Mouse (Mus musculus): Measurements from ENCODE around the gene Rtkn2.
A peak's percentile ranks its signal among the peaks of the same experiment; 100 is the strongest.

Gene Rtkn2

DNA sequence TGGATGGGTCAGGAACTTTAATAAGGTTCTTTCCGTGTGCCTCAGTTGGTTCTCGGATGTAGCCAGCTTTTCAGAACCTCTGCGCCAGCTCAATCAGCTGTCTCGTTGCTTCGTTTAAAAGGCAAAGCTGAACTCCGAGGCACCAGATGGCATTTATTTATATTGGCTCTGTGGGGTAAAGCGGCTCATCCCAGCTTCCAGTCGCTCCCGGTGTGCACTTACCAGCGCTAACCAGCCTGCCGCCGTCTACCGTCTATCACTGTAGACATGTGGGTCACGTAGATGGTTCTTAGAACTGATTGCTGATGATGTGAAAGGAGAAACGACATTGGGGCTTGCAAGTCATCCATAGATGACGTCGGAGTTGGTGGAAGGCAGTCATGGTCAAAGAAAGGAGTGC lies 5.7 kb downstream of the Rtkn2 start:
- no peak for ATAC-seq (ENCODE audit: insufficient number of reproducible peaks, low FRiP score, low TSS enrichment)

GRCm38 (mm10) chr10:67995356-67995755 lies 16.0 kb downstream of the Rtkn2 start:
- no peak for ATAC-seq (ENCODE audit: insufficient number of reproducible peaks, low FRiP score, low TSS enrichment)

GRCm38 (mm10) chr10:67996171-67996570 lies 16.8 kb downstream of the Rtkn2 start:
- no peak for ATAC-seq (ENCODE audit: insufficient number of reproducible peaks, low FRiP score, low TSS enrichment)

- peak; percentile 33; the same call in 1 of the 2 replicates for ATAC-seq (ENCODE audit: insufficient number of reproducible peaks, low FRiP score, low TSS enrichment)
Observed at GRCm38 (mm10) chr10:67998116-67998635, 18.8 kb downstream of the Rtkn2 start.

DNA sequence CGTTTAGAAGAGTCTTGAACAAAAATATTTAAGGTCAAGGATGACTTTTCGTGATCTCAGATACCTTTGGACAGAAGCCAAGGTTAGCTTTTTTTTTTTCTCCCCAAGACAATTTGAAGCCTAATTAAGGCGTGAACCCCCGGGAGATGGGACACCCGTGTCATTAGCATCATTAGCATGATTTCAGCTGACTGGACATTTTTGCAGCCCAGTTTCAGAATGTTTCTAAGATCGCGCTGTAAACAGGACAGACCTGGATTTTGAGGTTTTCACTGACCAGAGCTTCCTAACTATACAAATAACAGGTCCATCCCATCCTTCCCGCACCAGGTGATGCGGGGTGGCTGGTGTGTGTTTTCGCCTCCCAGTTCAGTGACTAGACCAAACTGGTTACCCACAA lies 19.8 kb downstream of the Rtkn2 start:
- ATAC-seq (ENCODE audit: insufficient number of reproducible peaks, low FRiP score, low TSS enrichment), result no peak

DNA sequence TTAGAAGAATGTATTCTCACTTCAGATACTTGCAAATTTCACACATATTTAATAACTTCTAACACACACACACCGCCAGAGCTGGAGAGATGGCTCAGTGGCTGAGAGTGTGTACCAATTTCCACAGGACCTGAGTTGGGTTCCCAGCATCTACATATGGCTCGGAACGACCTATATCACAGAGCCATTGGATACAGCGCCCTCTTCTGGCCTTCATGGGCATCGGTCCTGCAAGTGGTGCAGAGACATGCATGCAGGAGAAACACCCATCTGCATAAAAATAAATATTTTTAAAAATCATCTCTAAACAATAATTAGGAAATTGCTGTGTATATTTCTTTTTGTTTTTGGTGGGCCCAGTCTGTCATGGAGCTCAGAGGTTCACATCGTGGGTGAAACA lies 22.1 kb downstream of the Rtkn2 start:
- no peak for ATAC-seq (ENCODE audit: insufficient number of reproducible peaks, low FRiP score, low TSS enrichment)

GRCm38 (mm10) chr10:68003651-68004422 lies 24.5 kb downstream of the Rtkn2 start:
- ATAC-seq (ENCODE audit: insufficient number of reproducible peaks, low FRiP score, low TSS enrichment), result no peak

DNA sequence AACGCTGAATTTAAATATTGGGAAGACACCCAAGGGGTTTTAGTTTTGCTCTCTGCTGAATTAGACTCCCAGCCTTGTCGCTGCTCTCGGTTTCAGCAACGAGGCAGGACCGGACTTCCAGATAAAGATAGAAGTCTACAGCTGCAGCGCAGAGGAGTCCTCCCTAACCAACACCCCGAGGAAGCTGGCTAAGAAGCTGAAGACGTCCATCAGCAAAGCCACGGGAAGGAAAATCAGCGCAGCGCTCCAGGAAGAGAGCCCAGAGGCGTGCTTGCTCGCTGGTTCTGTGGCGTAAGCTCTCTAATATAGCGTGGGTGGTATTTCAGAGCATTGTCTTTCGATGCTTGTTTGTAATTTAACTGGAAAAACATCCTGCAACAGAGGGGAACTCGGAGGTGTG lies 26.0 kb downstream of the Rtkn2 start:
- ATAC-seq (ENCODE audit: insufficient number of reproducible peaks, low FRiP score, low TSS enrichment), result no peak

DNA sequence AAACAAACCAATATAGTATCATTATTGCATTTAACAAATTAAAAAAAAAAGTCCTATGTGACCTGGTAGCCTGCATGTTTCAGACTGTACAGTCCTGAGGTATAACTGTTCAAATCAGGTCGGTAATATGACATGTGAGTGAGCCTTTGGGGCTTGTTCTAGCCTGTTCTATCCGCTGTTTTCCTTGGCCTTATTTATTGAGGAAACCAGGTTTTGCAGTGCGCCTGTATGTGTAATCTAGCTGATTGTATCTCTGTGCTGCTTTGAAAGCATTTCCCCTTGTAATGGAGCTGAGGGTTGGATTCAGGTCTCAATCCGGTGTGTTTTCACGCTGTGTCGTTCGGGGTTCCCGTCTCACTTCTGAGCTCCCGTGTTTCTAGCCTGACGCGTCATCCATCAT lies 27.1 kb downstream of the Rtkn2 start:
- no peak for ATAC-seq (ENCODE audit: insufficient number of reproducible peaks, low FRiP score, low TSS enrichment)

DNA sequence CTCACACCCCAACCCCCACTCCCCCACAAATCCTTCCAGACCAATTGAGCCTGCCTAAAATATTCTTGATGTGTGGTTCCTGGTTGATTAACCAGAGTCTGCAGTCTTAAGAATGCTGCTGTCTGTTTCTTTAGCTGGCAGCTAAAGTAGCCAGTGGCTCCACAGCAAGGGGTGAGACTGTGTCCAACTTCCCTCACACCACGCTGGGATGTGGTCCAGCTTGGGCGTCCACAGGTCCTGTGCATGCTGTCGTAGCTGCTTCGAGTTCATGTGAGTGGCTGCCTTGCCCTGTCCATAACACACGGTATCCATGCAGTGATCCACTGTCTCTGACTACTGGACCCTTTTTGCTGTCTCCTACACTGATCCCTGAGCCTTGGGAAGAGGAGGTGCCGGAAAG lies 27.7 kb downstream of the Rtkn2 start:
- ATAC-seq (ENCODE audit: insufficient number of reproducible peaks, low FRiP score, low TSS enrichment), result no peak

GRCm38 (mm10) chr10:68008198-68008955 lies 29.0 kb downstream of the Rtkn2 start:
- ATAC-seq (ENCODE audit: insufficient number of reproducible peaks, low FRiP score, low TSS enrichment), result no peak

- no peak for ATAC-seq (ENCODE audit: insufficient number of reproducible peaks, low FRiP score, low TSS enrichment)
Observed at GRCm38 (mm10) chr10:68009301-68009700, 29.9 kb downstream of the Rtkn2 start.

GRCm38 (mm10) chr10:68009867-68010266 lies 30.5 kb downstream of the Rtkn2 start:
- no peak for ATAC-seq (ENCODE audit: insufficient number of reproducible peaks, low FRiP score, low TSS enrichment)

- ATAC-seq (ENCODE audit: insufficient number of reproducible peaks, low FRiP score, low TSS enrichment), result no peak
Observed at GRCm38 (mm10) chr10:68013137-68013536, 33.8 kb downstream of the Rtkn2 start.

DNA sequence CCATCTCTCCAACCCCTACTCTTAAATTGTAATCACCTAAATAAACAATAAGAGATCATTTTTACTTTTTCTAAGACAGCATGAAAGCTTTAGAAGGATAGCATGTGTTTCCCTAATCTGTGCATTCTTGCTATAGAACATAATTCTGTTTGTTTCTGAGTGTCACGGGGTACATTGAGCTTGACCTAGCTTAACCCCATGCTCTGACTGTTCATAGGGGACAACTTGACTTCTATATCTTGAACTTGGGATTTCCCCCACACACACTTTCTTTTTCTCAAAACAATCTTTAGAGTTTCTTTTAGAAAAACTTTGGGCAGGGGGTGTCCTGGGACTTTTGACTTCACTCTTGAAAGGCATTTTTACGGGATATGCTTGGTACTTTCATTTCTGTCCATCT lies 41.4 kb downstream of the Rtkn2 start:
- no peak for ATAC-seq (ENCODE audit: insufficient number of reproducible peaks, low FRiP score, low TSS enrichment)

DNA sequence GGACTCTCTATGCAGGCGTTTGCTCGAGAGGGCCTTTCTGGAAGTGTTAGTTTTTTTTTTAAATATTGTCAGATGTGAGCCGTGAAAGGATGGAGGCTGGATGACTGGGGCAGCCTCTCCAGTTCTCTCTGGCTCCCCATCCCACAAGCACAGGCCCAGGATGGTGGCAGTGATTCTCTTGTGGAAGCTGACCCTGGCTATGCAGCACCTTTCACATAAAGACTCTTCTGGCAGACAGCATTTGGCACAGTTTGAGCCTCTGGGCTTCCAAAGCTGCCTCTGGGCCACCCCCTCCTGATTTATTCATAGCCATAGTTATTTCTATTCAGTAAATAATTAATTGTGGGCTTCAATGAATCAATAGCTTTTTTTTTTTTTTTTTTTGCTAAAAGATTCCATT lies 46.3 kb downstream of the Rtkn2 start:
- no peak for ATAC-seq (ENCODE audit: insufficient number of reproducible peaks, low FRiP score, low TSS enrichment)

- ATAC-seq (ENCODE audit: insufficient number of reproducible peaks, low FRiP score, low TSS enrichment), result no peak
Observed at GRCm38 (mm10) chr10:68028327-68029080, 49.1 kb downstream of the Rtkn2 start.

DNA sequence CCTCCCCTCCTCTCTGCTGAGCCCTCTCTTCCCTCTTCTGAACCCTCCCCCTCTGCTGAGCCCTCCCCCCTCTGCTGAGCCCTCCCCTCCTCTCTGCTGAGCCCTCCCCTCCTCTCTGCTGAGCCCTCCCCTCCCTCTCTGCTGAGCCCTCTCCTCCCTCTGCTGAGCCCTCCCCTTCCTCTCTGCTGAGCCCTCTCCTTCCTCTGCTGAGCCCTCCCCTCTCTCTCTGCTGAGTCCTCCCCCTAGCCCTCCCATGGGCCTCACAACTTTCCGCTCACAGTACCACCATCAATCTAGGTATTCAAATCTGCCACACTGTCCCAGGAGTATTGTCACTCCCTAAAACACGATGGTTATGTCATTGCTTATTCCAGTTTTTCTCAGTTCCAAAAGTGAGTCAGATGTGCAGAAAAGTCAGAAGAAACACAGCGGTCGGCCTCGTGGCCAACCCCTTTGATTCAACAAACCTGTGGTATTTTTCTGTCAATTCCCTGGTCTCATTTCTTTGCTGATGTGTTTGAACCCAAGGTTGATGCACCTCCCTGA lies 49.8 kb downstream of the Rtkn2 start:
- ATAC-seq (ENCODE audit: insufficient number of reproducible peaks, low FRiP score, low TSS enrichment), result no peak

DNA sequence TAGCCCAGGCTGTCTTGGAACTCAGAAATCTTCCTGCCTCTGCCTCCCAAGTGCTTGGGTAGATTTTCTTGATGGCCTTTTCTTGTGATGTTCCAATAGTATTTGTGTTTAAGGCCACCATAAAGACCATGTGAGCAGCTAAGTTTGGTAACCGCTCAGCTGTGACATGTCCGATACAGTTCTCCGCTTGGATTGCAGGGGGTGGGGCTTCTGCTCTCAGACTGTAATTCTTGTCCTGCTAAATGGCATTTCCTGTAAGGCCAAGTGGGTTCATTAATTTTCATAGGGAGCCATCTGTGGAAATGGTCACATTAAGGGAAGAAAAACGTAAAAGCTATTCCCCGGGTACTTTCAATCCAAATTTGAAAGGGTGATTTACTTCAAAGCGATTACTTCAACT lies 50.7 kb downstream of the Rtkn2 start:
- no peak for ATAC-seq (ENCODE audit: insufficient number of reproducible peaks, low FRiP score, low TSS enrichment)

DNA sequence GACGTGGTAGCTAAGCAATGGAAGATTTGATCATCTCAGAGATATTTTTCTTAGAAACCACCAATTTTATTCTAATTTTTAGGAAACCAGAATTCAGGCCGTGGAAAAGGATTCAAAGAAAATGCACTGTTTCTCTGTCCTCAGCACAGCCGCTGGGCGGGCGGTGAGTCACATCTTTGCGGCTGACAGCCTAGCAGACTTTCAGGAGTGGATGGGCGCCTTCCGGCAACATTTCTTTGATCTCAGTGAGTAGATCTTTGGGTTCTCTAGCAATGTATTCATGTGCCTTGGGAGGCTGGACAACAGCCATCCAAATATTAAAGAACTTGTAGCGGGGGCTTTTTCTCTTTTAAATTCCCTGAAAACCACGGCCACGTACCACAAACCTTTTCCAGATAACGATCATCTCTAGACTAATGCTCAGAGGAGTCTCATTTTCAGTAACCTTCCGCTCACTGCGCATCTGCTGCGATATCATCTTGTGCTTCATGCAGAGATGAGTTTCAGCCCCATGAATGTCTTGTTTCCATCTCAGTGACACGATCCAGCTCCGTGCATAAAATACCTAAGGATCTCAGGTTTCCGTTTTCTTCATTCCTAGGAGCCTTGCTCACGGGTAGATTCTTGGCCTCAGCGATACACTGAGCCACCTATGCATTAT lies 56.5 kb downstream of the Rtkn2 start:
- ATAC-seq (ENCODE audit: insufficient number of reproducible peaks, low FRiP score, low TSS enrichment), result no peak
